Mouse (Mus musculus) gastrocnemius, adult 18-20 months (tissue): ENCODE measurements around the gene Ankrd37. TPM values are rescaled to one million over a fixed set of nuclear protein-coding genes. Genes with fewer than 3 reads are reported as not detected.

Experiments
- DNase-seq: peaks from one replicate; pipeline ENCODE4 v3.0.0; 2021; ENCODE audit warnings: low spot score
- total RNA-seq, 2 experiments: library from RNA; stranded (reverse); gene quantifications; 2 replicates each; pipeline ENCODE4 v1.2.3; 2021

Ankrd37 gene
- total RNA-seq, 2 experiments from 2014 or later: 2.3 to 2.9 TPM

DNA sequence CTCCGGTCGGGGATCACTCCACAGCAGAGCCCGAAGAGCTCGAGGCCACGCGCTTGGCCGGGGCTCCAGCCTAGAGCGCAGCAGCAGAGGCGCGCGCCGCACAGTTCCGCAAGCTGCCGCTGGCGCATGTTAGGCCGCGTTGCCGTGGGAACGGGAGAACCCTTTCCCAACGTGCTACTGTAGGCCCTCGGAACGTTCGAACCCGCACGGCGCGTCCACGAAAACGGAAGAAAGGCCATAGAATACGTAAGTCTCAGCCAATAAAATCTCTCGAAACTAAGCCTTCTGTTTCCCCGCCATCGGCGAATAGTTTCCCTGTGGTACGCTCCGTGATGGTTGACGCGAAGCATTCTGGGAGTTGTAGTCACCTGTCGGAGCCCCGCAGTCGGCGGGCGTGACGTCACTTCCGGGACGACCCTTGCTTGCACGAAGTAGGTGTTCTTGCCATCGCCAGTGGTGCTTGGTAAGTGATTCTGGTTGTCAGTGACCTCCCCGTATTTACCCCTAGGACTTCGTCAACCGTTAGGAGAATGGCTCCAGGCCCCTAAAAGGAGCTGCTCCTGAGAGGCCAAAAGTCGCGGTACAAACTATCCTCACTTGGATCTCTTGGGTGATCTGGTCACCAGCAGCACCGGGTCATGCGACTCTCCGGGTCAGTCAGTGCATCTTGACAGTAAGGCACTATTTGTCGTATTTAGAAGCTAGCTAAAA, 30.2 kb downstream of the Ankrd37 start, which contains the start of the genes 1700029J07Rik and Ufsp2:
Gene 1700029J07Rik, minus strand, starts transcription at position 127 of the 711 bp plus-strand sequence.
Gene Ufsp2, plus strand, starts transcription at position 403 of the 711 bp plus-strand sequence.
- DNase-seq: peak; percentile 97

DNA sequence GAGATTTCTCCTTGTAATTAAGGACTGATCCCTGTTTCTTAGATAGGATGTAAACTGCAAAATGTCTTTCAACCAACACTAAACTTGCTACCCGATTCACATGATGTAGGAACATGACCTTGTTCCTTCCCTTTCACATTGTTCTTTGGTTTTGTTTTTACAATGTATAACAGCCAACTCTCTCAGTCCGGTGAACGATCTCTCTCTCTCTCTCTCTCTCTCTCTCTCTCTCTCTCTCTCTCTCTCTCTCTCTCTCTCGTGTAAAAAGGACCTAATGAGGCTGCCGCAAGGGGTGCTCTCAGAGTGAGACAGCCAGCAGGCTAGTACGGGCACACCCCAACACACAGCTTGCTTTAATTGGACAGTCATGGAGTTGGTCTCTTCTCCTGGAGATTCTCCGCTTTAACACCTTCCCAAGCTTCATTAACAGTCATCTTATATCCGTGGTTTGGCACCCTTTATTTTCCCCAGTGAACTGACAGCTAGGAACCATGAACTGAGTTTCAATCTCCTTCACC, 31.5 kb downstream of the Ankrd37 start:
- DNase-seq: no peak

DNA sequence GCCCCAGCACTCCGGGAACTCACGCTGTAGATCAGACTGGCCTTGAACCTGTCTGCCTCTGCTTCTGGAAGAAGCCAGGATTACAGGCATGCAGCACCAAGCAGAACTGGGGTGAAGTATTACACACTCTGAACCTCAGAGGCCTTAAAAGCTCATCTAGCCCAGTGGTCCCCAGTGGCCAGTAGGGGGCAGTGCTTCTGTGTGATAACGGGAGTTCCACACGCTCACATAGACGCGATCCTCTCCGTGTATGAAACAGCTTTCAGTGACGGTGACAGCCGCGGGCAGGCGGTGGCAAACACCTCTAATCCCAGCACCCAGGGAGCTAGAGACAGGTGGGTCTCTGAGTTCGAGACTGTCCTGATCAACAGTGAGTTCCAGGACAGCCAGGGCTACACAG, 34.6 kb downstream of the Ankrd37 start:
- DNase-seq: no peak

DNA sequence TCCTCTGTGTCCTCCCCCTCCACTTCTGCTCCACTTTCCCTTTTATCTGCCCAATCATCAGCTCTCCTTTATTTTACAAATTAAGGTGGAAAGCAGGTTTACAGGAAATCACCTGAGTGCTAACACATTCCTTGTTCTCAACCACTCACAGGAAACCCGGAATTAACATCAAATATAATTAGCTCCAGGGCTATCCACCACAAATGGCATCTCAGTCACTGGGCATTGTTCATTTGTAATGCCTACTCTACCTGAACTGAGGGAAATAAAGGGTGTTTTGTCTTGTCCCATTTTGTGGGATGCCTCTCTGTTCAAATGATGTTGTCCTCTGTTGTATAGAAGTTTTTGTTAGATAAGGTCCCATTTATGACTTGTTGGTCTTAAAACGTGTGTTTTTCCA, 54.9 kb downstream of the Ankrd37 start:
- DNase-seq: no peak

Other genes with a start within 250 kb of the Ankrd37 start
- 100 to 1,000 TPM; 737 to 931 TPM for gene Pdlim3, start 120.2 kb downstream of the Ankrd37 start, total RNA-seq
- gene Ccdc110, start 71.1 kb downstream of the Ankrd37 start, total RNA-seq: under 1 TPM; 0.09 to 0.14 TPM
- gene 1700029J07Rik, start 30.5 kb downstream of the Ankrd37 start, total RNA-seq: under 1 TPM; 0.25 to 0.28 TPM
- gene Ufsp2, start 30.2 kb downstream of the Ankrd37 start, total RNA-seq: 10 to 100 TPM; 37.7 to 38.1 TPM
- 1 to 10 TPM; 1.7 to 3.0 TPM for gene Lrp2bp, start 6.4 kb downstream of the Ankrd37 start, total RNA-seq
- 10 to 100 TPM; 13.6 to 14.9 TPM for gene Cfap97, start 146.1 kb upstream of the Ankrd37 start, total RNA-seq
- 1 to 10 TPM; 5.8 to 7.4 TPM for gene Snx25, start 146.5 kb upstream of the Ankrd37 start, total RNA-seq
- gene Slc25a4, start 205.6 kb upstream of the Ankrd37 start, total RNA-seq: 1,000 to 10,000 TPM; 2,853 to 2,971 TPM